Mouse (Mus musculus) liver, embryonic 14.5 days (tissue): Measurements from ENCODE around the gene Gm42517.

Experiments
- CTCF ChIP-seq: IDR thresholded peaks from 2 replicates; pipeline ENCODE4 v1.5.1; 2016; ENCODE audit warnings: antibody characterized with exemption, low read depth, control low read depth
- EP300 ChIP-seq: IDR thresholded peaks from 2 replicates; pipeline ENCODE4 v1.6.1; 2016; ENCODE audit warnings: antibody characterized with exemption, low read depth

- no peak for TF ChIP-seq CTCF
- no peak for TF ChIP-seq EP300
These were observed 17.9 kb upstream of the Gm42517 start for GRCm38 (mm10) chr5:108385632-108386031.
